Mouse (Mus musculus): ENCODE results near the gene Nin. TPM values are rescaled to one million over a fixed set of nuclear protein-coding genes. Genes with fewer than 3 reads are reported as not detected.

Nin gene
- polyA plus RNA-seq, 1 experiment from 2014 or later = 26.1 TPM

- Histone ChIP-seq H3K36me3 (ENCODE audit: control insufficient read depth, insufficient read depth, low read length) (0 out of 2 replicates have a peak, but pooled peaks cover 3% of the 10 kb centered on the region), H3K9ac (replicated peaks; ENCODE audit: low read depth, low read length) (no peak overlapping the region), H3K27me3 (ENCODE audit: control insufficient read depth, insufficient read depth, low read length) (no peaks in the 10 kb centered on the region), H3K4me3 (ENCODE audit: low read depth, low read length) (no peak overlapping the region), H3K9me3 (ENCODE audit: control insufficient read depth, low read depth, low read length) (no peaks in the 10 kb centered on the region), H3K4me1 (ENCODE audit: control insufficient read depth, insufficient read depth, low read length) (no peaks in the 10 kb centered on the region), H3K27ac (ENCODE audit: low read length) (no peak overlapping the region), H3K4me2 (replicated peaks; ENCODE audit: low read depth, low read length) (no peak overlapping the region)
- 29% methylated on average over 6 of the region's 6 CpGs for WGBS
- no peak for ATAC-seq (ENCODE audit: insufficient number of reproducible peaks, insufficient read depth, low FRiP score, low read depth)
Measured at GRCm38 (mm10) chr12:70068647-70069257, 44.8 kb downstream of the Nin start.

- H3K4me2 ChIP-seq (replicated peaks; ENCODE audit: low read depth, low read length) = no peak overlapping the region
- H3K27me3 ChIP-seq (ENCODE audit: control insufficient read depth, insufficient read depth, low read length) = no peaks in the 10 kb centered on the region
- H3K27ac ChIP-seq (ENCODE audit: low read length) = no peak overlapping the region
- H3K9me3 ChIP-seq (ENCODE audit: control insufficient read depth, low read depth, low read length) = no peaks in the 10 kb centered on the region
- no peak for ATAC-seq (ENCODE audit: insufficient number of reproducible peaks, insufficient read depth, low FRiP score, low read depth)
- no peak overlapping the region for H3K4me3 ChIP-seq (ENCODE audit: low read depth, low read length)
- 82% methylated on average over 9 of the region's 9 CpGs for WGBS
- no peak overlapping the region for H3K9ac ChIP-seq (replicated peaks; ENCODE audit: low read depth, low read length)
- H3K36me3 ChIP-seq (ENCODE audit: control insufficient read depth, insufficient read depth, low read length) = 0 out of 2 replicates have a peak, but pooled peaks cover 3% of the 10 kb centered on the region
- H3K4me1 ChIP-seq (ENCODE audit: control insufficient read depth, insufficient read depth, low read length) = no peaks in the 10 kb centered on the region
Measured at GRCm38 (mm10) chr12:70067849-70068248, 45.7 kb downstream of the Nin start.

- Histone ChIP-seq H3K27me3 (ENCODE audit: control insufficient read depth, insufficient read depth, low read length) (no peaks in the 10 kb centered on the region), H3K4me2 (replicated peaks; ENCODE audit: low read depth, low read length) (no peak overlapping the region), H3K4me1 (ENCODE audit: control insufficient read depth, insufficient read depth, low read length) (no peaks in the 10 kb centered on the region), H3K9me3 (ENCODE audit: control insufficient read depth, low read depth, low read length) (no peaks in the 10 kb centered on the region), H3K9ac (replicated peaks; ENCODE audit: low read depth, low read length) (no peak overlapping the region), H3K4me3 (ENCODE audit: low read depth, low read length) (no peak overlapping the region), H3K36me3 (ENCODE audit: control insufficient read depth, insufficient read depth, low read length) (peaks cover 20% of the 10 kb centered on the region; the same call in 1 of the 2 replicates), H3K27ac (ENCODE audit: low read length) (no peak overlapping the region)
- 32% methylated on average over 3 of the region's 3 CpGs for WGBS
- no peak for ATAC-seq (ENCODE audit: insufficient number of reproducible peaks, insufficient read depth, low FRiP score, low read depth)
Measured at GRCm38 (mm10) chr12:70062114-70062513, 51.4 kb downstream of the Nin start.

- Histone ChIP-seq H3K4me2 (replicated peaks; ENCODE audit: low read depth, low read length) (no peak overlapping the region), H3K27me3 (ENCODE audit: control insufficient read depth, insufficient read depth, low read length) (no peaks in the 10 kb centered on the region), H3K9me3 (ENCODE audit: control insufficient read depth, low read depth, low read length) (no peaks in the 10 kb centered on the region), H3K4me3 (ENCODE audit: low read depth, low read length) (no peak overlapping the region), H3K9ac (replicated peaks; ENCODE audit: low read depth, low read length) (no peak overlapping the region), H3K27ac (ENCODE audit: low read length) (no peak overlapping the region), H3K4me1 (ENCODE audit: control insufficient read depth, insufficient read depth, low read length) (no peaks in the 10 kb centered on the region), H3K36me3 (ENCODE audit: control insufficient read depth, insufficient read depth, low read length) (peaks cover 31% of the 10 kb centered on the region)
- no peak for ATAC-seq (ENCODE audit: insufficient number of reproducible peaks, insufficient read depth, low FRiP score, low read depth)
- WGBS = 73% methylated on average over 14 of the region's 14 CpGs
Measured at GRCm38 (mm10) chr12:70058956-70059851, 54.3 kb downstream of the Nin start.

- Histone ChIP-seq H3K27me3 (ENCODE audit: control insufficient read depth, insufficient read depth, low read length) (no peaks in the 10 kb centered on the region), H3K9me3 (ENCODE audit: control insufficient read depth, low read depth, low read length) (no peaks in the 10 kb centered on the region), H3K27ac (ENCODE audit: low read length) (no peak overlapping the region), H3K4me1 (ENCODE audit: control insufficient read depth, insufficient read depth, low read length) (no peaks in the 10 kb centered on the region), H3K4me2 (replicated peaks; ENCODE audit: low read depth, low read length) (no peak overlapping the region), H3K4me3 (ENCODE audit: low read depth, low read length) (no peak overlapping the region), H3K9ac (replicated peaks; ENCODE audit: low read depth, low read length) (no peak overlapping the region), H3K36me3 (ENCODE audit: control insufficient read depth, insufficient read depth, low read length) (peaks cover 36% of the 10 kb centered on the region)
- 68% methylated on average over 7 of the region's 7 CpGs for WGBS
- ATAC-seq (ENCODE audit: insufficient number of reproducible peaks, insufficient read depth, low FRiP score, low read depth) = no peak
Measured at GRCm38 (mm10) chr12:70050699-70051098, 62.8 kb downstream of the Nin start.

- H3K9ac ChIP-seq (replicated peaks; ENCODE audit: low read depth, low read length) = no peak overlapping the region
- no peak overlapping the region for H3K4me2 ChIP-seq (replicated peaks; ENCODE audit: low read depth, low read length)
- no peak for ATAC-seq (ENCODE audit: insufficient number of reproducible peaks, insufficient read depth, low FRiP score, low read depth)
- H3K27ac ChIP-seq (ENCODE audit: low read length) = no peak overlapping the region
- no peaks in the 10 kb centered on the region for H3K27me3 ChIP-seq (ENCODE audit: control insufficient read depth, insufficient read depth, low read length)
- no peaks in the 10 kb centered on the region for H3K9me3 ChIP-seq (ENCODE audit: control insufficient read depth, low read depth, low read length)
- H3K4me3 ChIP-seq (ENCODE audit: low read depth, low read length) = no peak overlapping the region
- no peaks in the 10 kb centered on the region for H3K4me1 ChIP-seq (ENCODE audit: control insufficient read depth, insufficient read depth, low read length)
- WGBS = 67% methylated on average over 9 of the region's 9 CpGs
- H3K36me3 ChIP-seq (ENCODE audit: control insufficient read depth, insufficient read depth, low read length) = peaks cover 29% of the 10 kb centered on the region; the same call in 1 of the 2 replicates
Measured at GRCm38 (mm10) chr12:70048741-70049140, 64.8 kb downstream of the Nin start.

GRCm38 (mm10) chr12:70047281-70047680 lies 66.2 kb downstream of the Nin start:
- Histone ChIP-seq H3K9ac (replicated peaks; ENCODE audit: low read depth, low read length) (no peak overlapping the region), H3K27ac (ENCODE audit: low read length) (no peak overlapping the region), H3K27me3 (ENCODE audit: control insufficient read depth, insufficient read depth, low read length) (no peaks in the 10 kb centered on the region), H3K4me1 (ENCODE audit: control insufficient read depth, insufficient read depth, low read length) (no peaks in the 10 kb centered on the region), H3K36me3 (ENCODE audit: control insufficient read depth, insufficient read depth, low read length) (peaks cover 38% of the 10 kb centered on the region), H3K9me3 (ENCODE audit: control insufficient read depth, low read depth, low read length) (no peaks in the 10 kb centered on the region), H3K4me2 (replicated peaks; ENCODE audit: low read depth, low read length) (no peak overlapping the region), H3K4me3 (ENCODE audit: low read depth, low read length) (no peak overlapping the region)
- 86% methylated on average over 7 of the region's 7 CpGs for WGBS
- ATAC-seq (ENCODE audit: insufficient number of reproducible peaks, insufficient read depth, low FRiP score, low read depth) = no peak

GRCm38 (mm10) chr12:70044353-70044752 lies 69.2 kb downstream of the Nin start:
- H3K4me3 ChIP-seq (ENCODE audit: low read depth, low read length) = no peak overlapping the region
- H3K27ac ChIP-seq (ENCODE audit: low read length) = no peak overlapping the region
- no peaks in the 10 kb centered on the region for H3K27me3 ChIP-seq (ENCODE audit: control insufficient read depth, insufficient read depth, low read length)
- H3K36me3 ChIP-seq (ENCODE audit: control insufficient read depth, insufficient read depth, low read length) = peaks cover 41% of the 10 kb centered on the region
- no peaks in the 10 kb centered on the region for H3K4me1 ChIP-seq (ENCODE audit: control insufficient read depth, insufficient read depth, low read length)
- H3K9ac ChIP-seq (replicated peaks; ENCODE audit: low read depth, low read length) = no peak overlapping the region
- no peak for ATAC-seq (ENCODE audit: insufficient number of reproducible peaks, insufficient read depth, low FRiP score, low read depth)
- no peaks in the 10 kb centered on the region for H3K9me3 ChIP-seq (ENCODE audit: control insufficient read depth, low read depth, low read length)
- no peak overlapping the region for H3K4me2 ChIP-seq (replicated peaks; ENCODE audit: low read depth, low read length)
- 87% methylated on average over 4 of the region's 4 CpGs for WGBS
